Mouse (Mus musculus): ENCODE measurements around the gene Acaca. TPM values are rescaled to one million over a fixed set of nuclear protein-coding genes. Genes with fewer than 3 reads are reported as not detected.

Gene Acaca
- polyA plus RNA-seq (2017; shearing (Covaris generic)), result 9.4 TPM

DNA sequence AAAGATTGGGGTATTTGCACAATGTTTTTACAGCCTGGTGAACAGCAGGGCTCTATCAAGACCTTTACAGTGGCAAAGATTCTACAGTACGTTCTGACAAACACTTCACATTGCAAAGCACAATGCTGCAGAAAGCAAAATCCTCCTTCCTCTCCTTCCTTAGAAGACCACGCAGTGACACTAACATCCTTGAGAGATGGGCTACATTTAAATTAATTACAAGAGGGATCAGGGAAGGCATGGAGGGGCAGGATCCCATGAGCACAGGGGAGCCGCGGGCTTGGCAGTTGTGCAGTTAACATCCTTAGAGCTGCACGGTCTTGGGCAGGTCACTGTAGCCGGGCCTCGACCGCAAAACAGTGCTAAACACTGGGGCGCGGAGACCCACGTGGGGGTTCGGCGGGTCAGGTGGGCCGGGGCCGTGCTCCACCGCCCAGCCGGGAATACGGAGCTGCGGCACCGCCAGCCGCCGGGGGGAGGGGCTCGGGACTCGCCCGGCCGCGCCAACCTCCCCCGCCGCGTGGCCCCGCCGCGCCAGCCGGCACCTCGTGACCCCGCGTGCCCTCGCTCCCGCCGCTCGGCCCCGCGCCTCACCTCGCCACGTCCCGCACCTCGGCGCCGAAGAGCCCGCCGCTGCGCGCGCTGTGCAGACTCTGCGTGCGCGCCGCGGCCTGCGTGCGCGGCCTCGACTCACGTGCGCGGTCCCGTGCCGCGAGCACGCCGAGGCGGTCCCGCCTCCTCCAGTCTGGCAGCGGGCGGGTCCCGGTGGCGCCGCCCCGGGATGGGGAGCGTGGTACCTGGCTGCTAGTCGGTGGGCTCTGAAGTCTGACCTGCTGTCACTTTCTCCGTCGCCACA lies at the start of gene Acaca, which contains the start of gene Tada2a:
Acaca (plus strand) TSS at position 730 of the 856 bp plus-strand sequence.
Tada2a (minus strand) TSS at position 658 of the 856 bp plus-strand sequence.

DNA sequence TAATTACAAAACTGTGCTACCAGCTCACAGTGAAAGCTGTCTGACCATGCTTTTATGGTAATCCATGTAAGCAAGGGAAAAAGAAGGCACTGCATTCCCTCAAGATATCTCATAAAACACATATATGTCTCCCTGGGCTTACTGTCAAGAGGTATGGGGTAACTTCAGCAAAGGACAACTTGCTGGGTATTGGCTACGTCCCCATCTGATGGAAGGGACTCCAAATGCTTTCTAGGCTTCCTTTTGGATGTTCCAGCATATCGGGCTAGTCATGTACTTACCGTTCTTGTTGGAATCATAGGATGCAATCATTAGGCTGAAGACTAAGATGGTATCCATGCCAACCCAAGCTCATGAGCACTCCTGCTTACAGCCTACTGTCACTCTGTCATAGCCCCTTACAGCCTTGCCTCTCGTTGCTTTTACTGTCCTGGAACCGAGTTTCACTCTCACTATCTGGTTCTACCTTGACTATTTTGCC lies 37.6 kb downstream of the Acaca start, which contains the start of gene Gm11437:
Gm11437 (minus strand) TSS at position 431 of the 481 bp plus-strand sequence.

Other genes starting within 250 kb of the Acaca start
- gene Ddx52, start 187.6 kb upstream of the Acaca start, polyA plus RNA-seq (2017; shearing (Covaris generic)), result 63.1 TPM
- gene Synrg, start 165.2 kb upstream of the Acaca start, polyA plus RNA-seq (2017; shearing (Covaris generic)), result 46.5 TPM
- not detected for gene Dusp14, start 60.4 kb upstream of the Acaca start, polyA plus RNA-seq (2017; shearing (Covaris generic))
- 8.0 TPM for gene Tada2a, start 72 bp upstream of the Acaca start, polyA plus RNA-seq (2017; shearing (Covaris generic))
- not detected for gene Gm11437, start 37.8 kb downstream of the Acaca start, polyA plus RNA-seq (2017; shearing (Covaris generic))